Mouse (Mus musculus) hematopoietic stem cell, adult 5-6 weeks (primary cell): ENCODE measurements at regions not wholly inside any gene's neighbourhood (a gene's known extent, or its start where the extent isn't known, plus 50 kb on each side); places are given as distances from the start of the nearest gene placed in this dataset.

Source experiments
- ATAC-seq, 2 experiments: fragments of 125-278 bp in 1 of 2; replicated peaks in 1 of 2; 2 replicates each; pipeline ENCODE4 v1.8.0; 2016 to 2017; ENCODE audit warnings: inconsistent platforms in 2 of 2, mild to moderate bottlenecking in 2 of 2, moderate number of reproducible peaks in 2 of 2, low read depth in 1 of 2, moderate TSS enrichment in 1 of 2; ENCODE audit not compliant: low FRiP score in 2 of 2, poor library complexity in 2 of 2, severe bottlenecking in 2 of 2, insufficient read depth in 1 of 2, low TSS enrichment in 1 of 2

GRCm38 (mm10) chr12:26872466-26872865 is 403.5 kb downstream of the Cmpk2 start:
- ATAC-seq, result no peak

- ATAC-seq, result no peak
Observed at GRCm38 (mm10) chr12:26867731-26868130, 398.7 kb downstream of the Cmpk2 start.

- no peak for ATAC-seq
Observed at GRCm38 (mm10) chr12:26855091-26855516, 386.1 kb downstream of the Cmpk2 start.

- ATAC-seq, result no peak
Observed at GRCm38 (mm10) chr12:26844917-26845316, 375.9 kb downstream of the Cmpk2 start.

GRCm38 (mm10) chr12:26842696-26843095 is 373.7 kb downstream of the Cmpk2 start:
- no peak for ATAC-seq

GRCm38 (mm10) chr12:26821257-26821968 is 352.4 kb downstream of the Cmpk2 start:
- ATAC-seq, result no peak

GRCm38 (mm10) chr12:26817866-26818265 is 348.9 kb downstream of the Cmpk2 start:
- ATAC-seq, result no peak

- ATAC-seq, result no peak
Observed at GRCm38 (mm10) chr12:26815771-26816170, 346.8 kb downstream of the Cmpk2 start.

- no peak for ATAC-seq
Observed at GRCm38 (mm10) chr12:26810565-26811177, 341.7 kb downstream of the Cmpk2 start.

- ATAC-seq, result no peak
Observed at GRCm38 (mm10) chr12:26809670-26810069, 340.7 kb downstream of the Cmpk2 start.

GRCm38 (mm10) chr12:26802542-26802941 is 333.5 kb downstream of the Cmpk2 start:
- no peak for ATAC-seq

- no peak for ATAC-seq
Observed at GRCm38 (mm10) chr12:26799310-26799709, 330.3 kb downstream of the Cmpk2 start.

- ATAC-seq, result no peak
Observed at GRCm38 (mm10) chr12:26796367-26796766, 327.4 kb downstream of the Cmpk2 start.

GRCm38 (mm10) chr12:26789336-26789846 is 320.4 kb downstream of the Cmpk2 start:
- no peak for ATAC-seq

GRCm38 (mm10) chr12:26785550-26785949 is 316.5 kb downstream of the Cmpk2 start:
- ATAC-seq, result no peak

GRCm38 (mm10) chr12:26784426-26784825 is 315.4 kb downstream of the Cmpk2 start:
- ATAC-seq, result no peak

GRCm38 (mm10) chr12:26783800-26784199 is 314.8 kb downstream of the Cmpk2 start:
- no peak for ATAC-seq

GRCm38 (mm10) chr12:26781537-26781936 is 312.5 kb downstream of the Cmpk2 start:
- ATAC-seq, result no peak

- no peak for ATAC-seq
Observed at GRCm38 (mm10) chr12:26778796-26779195, 309.8 kb downstream of the Cmpk2 start.
